Mouse (Mus musculus) brain, embryonic 14.5 days (tissue): ENCODE data around the gene Map2k3. TPM values are rescaled to one million over a fixed set of nuclear protein-coding genes. Genes with fewer than 3 reads are reported as not detected.

Source experiments
- DNase-seq: peaks from one replicate; pipeline ENCODE4 v3.0.0-alpha.2; 2011; ENCODE audit warnings: low read depth
- CTCF ChIP-seq: fragments of 200-500 bp; IDR thresholded peaks from 2 replicates; pipeline ENCODE4 v1.5.1; 2012; ENCODE audit warnings: inconsistent platforms, mild to moderate bottlenecking, moderate library complexity, borderline replicate concordance; ENCODE audit not compliant: insufficient read depth, insufficient read length; ENCODE audit errors: extremely low read depth
- POLR2A ChIP-seq: fragments of 200-500 bp; IDR thresholded peaks from 2 replicates; pipeline ENCODE4 v1.6.1; 2012; ENCODE audit warnings: mild to moderate bottlenecking, inconsistent platforms, borderline replicate concordance; ENCODE audit not compliant: poor library complexity, insufficient read depth, insufficient read length, severe bottlenecking; ENCODE audit errors: extremely low read depth
- polyA plus RNA-seq: library from polyadenylated mRNA; depleted of rRNA; stranded (reverse); fragments of >200 nt; gene quantifications from 2 replicates; pipeline ENCODE4 v1.2.3, GENCODE M21; 2012

Gene Map2k3
- polyA plus RNA-seq, 1 experiment, result 17.3 TPM

DNA sequence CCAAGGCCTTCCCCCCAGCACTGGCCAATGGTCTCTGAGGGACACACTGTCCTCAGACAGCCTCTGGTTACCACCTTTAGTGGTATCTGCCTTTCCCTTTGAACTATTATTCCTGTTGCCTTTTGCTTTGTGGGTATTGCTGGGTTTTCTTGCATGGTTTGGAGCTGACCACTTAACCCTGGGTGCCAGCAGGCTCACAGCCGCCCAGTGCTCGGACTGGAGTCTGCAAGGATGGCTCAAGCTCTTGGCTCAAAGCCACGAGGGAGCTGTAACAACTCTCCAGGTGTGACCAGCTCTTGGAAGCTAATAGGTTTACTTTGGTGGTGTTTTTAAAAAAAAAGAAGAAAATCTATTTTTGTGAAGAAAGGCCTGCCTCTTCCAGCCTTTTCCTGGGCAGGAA lies 20.5 kb downstream of the Map2k3 start:
- TF ChIP-seq CTCF (no peak), POLR2A (no peak)
- DNase-seq, result no peak

DNA sequence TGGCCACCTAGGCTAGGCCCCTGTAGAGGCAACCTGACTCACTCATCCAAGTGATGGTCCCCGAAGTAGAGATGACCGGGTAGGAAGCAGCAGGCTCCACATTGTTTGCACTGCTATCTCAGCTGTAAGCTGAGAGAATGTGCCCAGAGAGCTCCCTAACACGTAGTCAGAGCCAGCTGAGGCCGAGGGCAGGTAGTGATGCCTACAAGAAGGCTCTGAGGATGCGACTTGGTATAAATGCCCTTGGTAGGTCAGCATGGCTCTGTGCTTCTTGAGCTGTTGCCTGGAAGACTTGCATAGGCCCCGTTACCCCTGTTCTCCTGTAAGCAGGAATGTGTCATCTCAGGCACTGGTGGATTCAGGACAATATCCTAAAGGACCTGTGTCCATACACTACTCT lies 21.2 kb downstream of the Map2k3 start:
- TF ChIP-seq CTCF, result no peak
- no peak for TF ChIP-seq POLR2A
- DNase-seq, result no peak

DNA sequence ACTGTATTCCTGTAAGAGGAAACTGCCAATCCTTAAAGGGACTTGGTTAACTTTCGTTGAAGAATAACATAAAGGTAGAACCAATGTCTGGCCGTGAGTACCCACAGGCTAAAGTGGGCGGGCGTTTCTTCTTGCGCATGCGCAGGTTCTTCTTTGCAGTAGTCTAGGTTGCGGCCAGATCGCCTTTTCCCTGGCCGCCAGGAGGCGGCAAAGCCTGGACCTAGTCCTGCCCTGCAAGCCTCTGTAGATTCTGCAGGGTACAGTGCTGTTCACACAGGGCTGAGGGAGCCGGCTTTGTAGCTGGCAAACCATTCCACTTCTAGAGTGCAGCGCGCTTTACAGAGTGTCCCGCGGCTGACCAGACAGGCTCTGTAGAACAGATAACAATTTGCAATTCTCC lies 22.0 kb downstream of the Map2k3 start:
- no peak for TF ChIP-seq POLR2A
- TF ChIP-seq CTCF, result peak; percentile 91
- DNase-seq, result peak; percentile 96

DNA sequence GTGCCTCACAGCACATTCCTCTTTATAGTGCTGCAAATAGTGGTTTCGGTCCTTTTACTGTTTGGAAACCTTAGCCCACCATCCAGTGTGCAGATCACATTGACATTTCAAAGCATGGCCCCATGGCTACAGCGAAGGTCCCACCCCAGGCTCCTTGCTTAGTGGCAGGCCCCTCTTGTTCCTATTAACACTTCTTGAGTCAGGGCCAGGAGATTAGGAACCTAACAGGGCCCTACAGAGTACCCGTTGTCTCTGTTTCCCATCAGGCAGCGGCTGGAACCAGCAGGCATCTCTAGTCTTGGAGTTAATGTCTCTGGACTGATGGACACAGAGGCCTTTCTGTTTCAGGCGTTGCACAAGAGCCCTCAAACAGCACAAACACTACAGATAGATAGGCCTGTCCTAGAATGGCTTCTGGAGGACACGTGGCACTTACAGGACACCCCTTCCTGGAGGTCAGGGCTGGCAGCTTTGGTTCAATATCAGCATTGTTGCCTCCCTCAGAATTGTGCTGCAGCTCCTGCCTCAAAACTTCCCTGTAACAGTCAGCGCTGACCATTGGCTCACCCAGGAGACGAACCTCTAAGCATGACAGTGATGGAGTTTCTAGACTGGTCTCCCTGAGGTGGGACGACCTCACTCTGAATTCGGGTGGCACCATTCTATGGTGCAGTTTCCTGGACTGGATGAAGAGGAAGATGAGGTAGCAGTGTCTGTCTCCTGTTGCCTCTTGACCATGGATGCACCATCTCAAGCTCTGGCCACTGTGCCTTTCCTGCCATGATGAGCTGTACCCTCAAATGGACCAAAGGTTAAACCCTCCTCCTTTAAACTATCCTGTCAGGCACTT lies 22.6 kb downstream of the Map2k3 start:
- peak; percentile 16 for DNase-seq
- TF ChIP-seq POLR2A, result no peak
- no peak for TF ChIP-seq CTCF

DNA sequence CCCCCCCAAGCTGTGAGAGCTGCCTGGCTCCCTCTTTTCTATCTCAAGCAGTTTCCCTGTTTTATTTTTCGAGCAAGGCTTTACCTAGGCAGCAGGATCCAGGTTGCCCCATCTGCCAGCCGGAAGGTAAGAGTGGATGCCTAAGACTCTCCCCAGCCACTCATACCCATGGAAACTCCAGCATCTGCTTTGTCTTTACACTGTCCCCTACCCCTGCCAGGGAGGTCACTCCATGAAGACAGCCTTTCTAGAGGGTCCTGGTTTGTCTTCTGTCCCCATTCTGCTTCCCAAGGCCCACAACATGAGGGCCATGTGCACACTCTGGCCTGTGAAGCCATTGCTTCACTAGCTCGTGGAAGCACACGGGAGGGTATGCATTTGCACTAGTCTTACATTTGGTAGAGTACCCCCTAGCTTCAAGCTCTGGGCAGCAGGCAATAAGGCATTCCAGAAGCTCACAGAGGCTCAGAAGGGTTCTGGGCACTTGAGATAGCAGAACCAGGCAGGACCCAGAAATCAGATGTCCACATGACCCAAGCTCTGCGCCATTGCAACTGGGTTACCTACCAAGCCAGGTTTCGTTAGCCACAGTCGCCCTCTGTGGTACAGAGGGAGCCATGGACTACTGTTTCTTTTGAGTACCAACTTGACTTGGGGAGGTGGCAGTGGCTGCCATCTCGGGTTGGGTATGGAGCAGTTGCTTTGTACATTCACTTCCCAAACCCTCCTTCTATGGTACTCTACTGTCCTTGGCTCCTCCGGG lies 24.0 kb downstream of the Map2k3 start:
- DNase-seq, result no peak
- TF ChIP-seq CTCF (no peak), POLR2A (no peak)

DNA sequence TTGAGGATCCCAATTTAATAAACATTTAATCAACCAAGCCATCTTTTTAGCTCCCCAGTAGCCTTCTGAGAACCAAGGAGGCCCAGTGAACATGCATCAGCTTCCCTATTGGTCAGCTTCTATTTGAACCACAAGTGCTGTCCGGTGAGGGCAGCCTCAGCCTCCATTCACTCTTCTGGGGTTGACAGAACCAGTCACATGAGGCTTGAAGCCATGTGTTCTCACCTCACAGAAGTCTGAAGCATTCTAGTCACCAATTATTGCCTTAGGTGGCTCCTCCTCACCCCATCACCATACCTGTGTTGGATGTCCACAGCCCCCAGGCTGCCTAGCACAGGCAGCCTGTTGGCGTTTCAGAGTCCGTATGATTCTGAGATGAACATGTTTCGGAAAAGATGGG lies 27.1 kb downstream of the Map2k3 start:
- no peak for TF ChIP-seq POLR2A
- no peak for TF ChIP-seq CTCF

DNA sequence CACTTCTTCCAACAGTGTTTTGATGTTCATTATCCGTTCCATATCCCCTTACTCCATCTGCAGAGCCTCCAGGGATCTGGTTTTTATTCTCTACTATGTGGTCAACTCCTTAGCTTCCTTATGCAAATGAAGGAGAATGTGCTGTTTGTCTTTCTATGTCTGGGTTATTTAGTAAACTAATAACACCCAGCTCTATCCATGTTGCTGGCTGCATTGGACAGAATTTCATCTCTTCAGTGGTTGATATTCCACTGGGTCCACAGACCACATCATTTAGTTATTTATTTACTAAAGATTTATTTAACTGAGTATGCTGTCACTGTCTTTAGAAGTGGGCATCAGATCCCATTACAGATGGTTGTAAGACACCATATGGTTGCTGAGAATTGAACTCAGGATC lies 29.3 kb downstream of the Map2k3 start:
- DNase-seq, result no peak
- TF ChIP-seq CTCF (no peak), POLR2A (no peak)

More for the DNA sequence above, 27.1 kb downstream of the Map2k3 start:
- DNase-seq, result no peak

DNA sequence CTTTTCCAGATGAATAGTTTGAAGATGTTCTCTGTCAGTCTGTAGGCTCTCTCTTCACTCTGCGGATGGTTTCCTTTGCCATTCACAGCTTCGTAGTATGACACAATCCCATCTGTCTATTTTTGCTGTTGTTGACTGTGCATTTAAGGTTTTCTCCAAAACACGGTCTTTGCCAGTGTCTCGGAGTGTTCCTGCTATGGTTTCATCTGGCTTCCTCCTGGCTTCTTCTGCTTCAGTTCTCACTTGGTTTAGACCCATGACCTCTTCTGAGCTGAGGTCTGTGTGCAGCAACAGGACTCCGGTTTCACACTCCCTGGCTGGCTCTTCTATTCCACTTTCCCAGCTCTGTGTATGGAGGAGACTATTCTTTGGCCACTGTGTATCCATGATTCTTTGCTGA lies 30.9 kb downstream of the Map2k3 start:
- no peak for TF ChIP-seq CTCF
- TF ChIP-seq POLR2A, result no peak
- DNase-seq, result peak; percentile 38

DNA sequence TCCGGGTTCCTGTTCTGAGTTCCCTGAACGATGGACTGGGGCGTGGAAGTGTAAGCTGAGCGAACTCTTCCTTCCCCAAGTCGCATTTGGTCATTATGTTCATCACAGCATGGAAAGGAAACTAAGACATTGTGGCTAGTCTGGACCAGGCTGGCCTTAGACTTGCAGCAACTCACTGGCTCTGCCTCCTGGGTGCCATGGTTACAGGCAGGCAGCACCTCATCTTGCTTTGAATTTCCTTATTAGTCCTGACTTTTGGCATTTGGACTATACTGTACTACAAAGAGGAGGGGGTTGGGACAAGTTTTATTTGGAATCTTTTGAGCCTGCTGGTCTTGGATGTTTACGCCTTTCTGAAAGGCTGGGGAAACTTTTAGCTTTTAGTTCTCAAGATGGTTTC lies 35.1 kb downstream of the Map2k3 start:
- DNase-seq, result peak; percentile 22
- no peak for TF ChIP-seq POLR2A
- TF ChIP-seq CTCF, result no peak

DNA sequence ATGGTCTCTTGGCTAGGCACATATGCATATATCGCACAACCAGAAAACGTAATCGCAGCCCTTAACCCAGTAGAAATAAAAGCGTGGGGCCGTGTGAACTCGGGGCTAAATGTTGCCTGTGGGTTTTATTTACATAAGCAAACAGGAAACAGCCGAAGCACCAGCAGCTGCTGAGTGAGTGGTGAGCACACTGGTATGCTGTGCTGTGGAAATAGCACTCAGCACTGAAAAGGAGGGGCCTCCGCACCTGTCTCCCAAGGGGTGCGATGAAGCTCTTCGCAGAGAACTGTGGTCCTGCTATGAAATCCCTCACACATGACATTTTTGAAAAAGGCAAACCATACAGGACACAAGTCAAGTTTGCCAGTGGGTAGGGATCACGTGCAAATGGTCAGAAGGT lies 43.3 kb downstream of the Map2k3 start:
- DNase-seq, result no peak
- TF ChIP-seq POLR2A (no peak), CTCF (no peak)

DNA sequence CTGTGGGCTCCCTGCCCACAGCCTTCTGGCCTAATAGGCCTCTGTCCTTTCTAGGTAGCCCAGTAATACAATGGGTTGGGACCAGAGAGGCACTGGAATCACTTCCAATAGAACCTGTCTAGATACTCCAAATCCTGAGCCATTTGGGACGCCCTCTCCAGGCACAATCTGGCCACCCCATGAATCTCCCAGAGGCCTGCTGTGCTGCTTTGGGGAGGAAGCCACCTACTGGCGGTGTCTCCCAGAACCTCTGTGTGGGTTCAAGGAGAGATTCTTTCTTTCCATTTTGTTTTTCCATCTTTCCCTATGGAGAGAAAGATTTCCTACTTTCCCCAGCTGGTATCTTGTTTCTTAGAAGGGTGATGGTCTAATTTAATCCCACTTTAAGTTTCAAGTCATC lies 44.4 kb downstream of the Map2k3 start:
- no peak for TF ChIP-seq POLR2A
- no peak for TF ChIP-seq CTCF
- no peak for DNase-seq
